Mouse (Mus musculus) B cell, adult 2 months (primary cell): ENCODE measurements around the gene Ptprn.
A peak's percentile ranks its signal among the peaks of the same experiment; 100 is the strongest.

Source experiments
- DNase-seq, 2 experiments: peaks; one replicate each; pipeline ENCODE4 v3.0.0; 2022

Ptprn gene

DNA sequence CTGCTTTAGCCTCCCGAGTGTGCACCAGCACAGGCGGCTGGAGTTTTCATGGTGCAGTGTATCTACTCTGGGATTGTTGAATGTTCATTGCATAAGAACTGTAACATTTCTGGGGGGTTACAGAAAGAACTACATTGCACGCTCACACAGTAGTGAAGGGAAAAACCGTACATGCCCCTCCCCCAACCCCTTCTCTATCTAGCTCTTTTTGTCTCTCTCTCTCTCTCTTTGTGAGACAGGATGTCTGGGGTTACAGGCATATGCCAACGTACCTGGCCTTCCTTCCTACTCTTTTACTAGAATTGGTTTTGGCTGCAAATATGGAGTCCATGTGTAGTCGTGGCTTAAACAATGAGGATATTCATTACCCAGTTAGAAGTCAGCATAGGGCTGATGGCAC lies 41.4 kb downstream of the Ptprn start:
- no peak for DNase-seq

DNA sequence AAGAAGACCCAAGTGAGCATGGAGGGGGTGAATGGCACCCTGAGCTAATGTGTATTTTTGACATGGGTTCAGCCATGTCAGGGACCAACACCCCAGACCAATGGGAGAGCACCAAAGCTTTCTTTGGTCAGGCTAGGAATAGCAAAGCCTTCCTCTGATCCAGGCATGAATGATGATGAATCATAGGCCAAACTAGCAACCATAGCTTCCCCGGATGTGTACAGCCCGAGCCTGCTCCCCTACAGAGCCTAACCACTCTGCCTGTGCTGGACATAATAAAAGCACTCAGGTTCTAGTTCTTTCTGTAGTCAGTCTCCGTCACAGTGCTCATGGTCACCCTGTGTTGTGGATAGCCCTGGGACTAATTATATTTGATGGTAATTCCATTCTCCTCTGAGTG lies 42.8 kb downstream of the Ptprn start:
- no peak for DNase-seq

GRCm38 (mm10) chr1:75219531-75219930 lies 44.8 kb downstream of the Ptprn start, which contains the start of gene Tuba4a:
TSS of gene Tuba4a (minus strand) at chr1:75219865.
- DNase-seq, result no peak

GRCm38 (mm10) chr1:75219078-75219477 lies 45.2 kb downstream of the Ptprn start:
- DNase-seq, result peak; percentile 99

GRCm38 (mm10) chr1:75218227-75219001 lies 45.9 kb downstream of the Ptprn start:
- DNase-seq, result peak; percentile 82 to 85

- DNase-seq, result no peak
Measured at GRCm38 (mm10) chr1:75217893-75218226, 46.4 kb downstream of the Ptprn start.

GRCm38 (mm10) chr1:75216797-75217585 lies 47.3 kb downstream of the Ptprn start:
- no peak for DNase-seq

DNA sequence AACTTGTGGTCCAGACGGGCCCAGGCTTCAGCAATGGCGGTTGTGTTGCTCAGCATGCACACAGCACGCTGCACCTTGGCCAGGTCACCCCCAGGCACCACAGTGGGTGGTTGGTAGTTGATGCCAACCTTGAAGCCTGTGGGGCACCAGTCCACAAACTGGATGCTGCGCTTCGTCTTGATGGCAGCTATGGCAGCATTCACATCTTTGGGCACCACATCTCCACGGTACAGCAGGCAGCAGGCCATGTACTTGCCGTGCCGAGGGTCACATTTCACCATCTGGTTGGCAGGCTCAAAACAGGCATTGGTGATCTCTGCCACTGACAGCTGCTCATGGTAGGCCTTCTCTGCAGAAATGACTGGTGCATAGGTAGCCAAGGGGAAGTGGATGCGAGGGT lies 48.5 kb downstream of the Ptprn start:
- no peak for DNase-seq

- no peak for DNase-seq
Measured at GRCm38 (mm10) chr1:75214886-75215285, 49.4 kb downstream of the Ptprn start.

- no peak for DNase-seq
Measured at GRCm38 (mm10) chr1:75214442-75214841, 49.9 kb downstream of the Ptprn start.

DNA sequence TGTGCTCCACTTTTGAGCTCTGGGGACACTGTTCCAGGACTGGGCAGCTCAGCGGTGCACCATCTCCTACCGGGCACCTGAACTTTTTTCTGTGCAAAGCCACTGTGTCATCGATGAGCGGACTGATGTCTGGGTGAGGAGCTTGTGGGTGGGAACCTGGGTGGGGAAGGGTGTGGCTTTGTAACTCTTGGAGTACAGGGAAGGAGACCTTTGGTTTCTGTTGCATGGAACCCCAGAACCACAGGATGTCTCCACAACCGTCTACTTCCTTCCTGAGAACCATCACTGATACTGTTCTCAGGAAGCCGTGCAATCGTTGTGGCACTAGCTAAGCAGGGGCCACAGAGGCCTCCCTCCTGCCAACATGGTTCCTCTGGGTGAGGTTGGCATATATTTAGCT lies 51.2 kb downstream of the Ptprn start:
- no peak for DNase-seq

- DNase-seq, result no peak
Measured at GRCm38 (mm10) chr1:75212542-75212941, 51.8 kb downstream of the Ptprn start.

DNA sequence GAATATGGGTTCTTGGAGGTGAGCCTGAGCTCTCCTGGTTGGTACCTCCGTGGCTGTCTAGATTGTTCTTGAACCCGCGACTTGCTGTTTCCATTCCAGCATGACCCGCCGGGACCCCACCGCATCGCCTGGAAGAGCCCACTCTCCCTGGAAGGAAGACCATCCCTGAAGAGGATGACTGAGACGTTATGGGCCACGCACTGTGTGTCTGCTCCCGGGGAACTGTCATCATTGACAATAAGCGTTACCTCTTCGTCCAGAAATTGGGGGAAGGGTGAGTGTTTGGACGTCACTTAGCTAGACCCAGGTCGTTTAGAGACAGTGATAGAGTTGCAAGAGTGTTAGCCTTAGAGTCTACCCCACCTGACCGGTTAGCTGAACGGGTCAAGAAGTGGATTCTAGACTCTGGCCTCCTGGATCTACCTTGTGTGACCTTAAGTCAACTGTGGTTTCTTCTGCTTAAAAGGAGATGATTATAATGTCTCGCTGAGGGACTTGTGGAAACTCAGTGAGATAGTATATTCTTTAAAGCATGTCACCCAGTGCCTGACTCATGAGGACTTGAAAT lies 53.1 kb downstream of the Ptprn start:
- DNase-seq, result no peak

- DNase-seq, result peak; percentile 97
Measured at GRCm38 (mm10) chr1:75210136-75211087, 53.9 kb downstream of the Ptprn start, which contains the start of the genes Glb1l and Stk16. TSS of gene Glb1l (minus strand) at chr1:75210813. TSS of gene Stk16 (plus strand) at chr1:75210838.

DNA sequence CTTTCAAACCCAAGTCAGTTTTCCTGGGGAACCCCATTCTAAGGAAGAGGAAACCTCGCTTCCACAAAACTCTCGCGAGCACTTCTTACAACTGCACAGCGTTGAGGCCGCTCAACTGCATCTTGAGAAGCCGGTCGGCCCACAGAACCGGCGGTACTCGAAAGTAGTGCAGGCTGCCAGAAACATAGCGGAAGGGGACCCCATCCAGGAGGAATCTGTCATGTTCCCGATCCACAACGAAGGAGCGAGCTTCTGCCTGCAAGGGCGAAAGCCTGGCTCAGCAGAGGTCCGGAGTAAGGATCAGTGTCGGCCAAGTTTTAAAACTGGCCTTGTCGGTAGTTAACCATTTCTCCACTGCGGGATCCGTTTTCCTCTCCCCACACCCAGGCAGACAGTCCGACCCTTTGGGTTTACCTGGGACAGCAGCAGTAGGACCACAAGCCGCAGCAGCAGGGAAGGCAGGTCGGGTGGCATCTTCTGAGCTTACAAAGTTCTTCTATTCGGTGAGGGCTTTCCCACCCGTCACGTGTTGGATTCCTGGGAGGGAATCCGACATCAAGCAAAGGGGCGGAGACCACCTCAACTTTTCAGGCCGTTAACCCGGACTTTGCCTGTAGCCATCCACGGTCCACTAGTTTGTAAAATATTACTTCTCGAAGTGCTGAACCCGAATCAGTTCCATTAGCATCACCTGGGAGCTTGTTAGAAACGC lies 55.2 kb downstream of the Ptprn start:
- peak; percentile 22 to 43 for DNase-seq

DNA sequence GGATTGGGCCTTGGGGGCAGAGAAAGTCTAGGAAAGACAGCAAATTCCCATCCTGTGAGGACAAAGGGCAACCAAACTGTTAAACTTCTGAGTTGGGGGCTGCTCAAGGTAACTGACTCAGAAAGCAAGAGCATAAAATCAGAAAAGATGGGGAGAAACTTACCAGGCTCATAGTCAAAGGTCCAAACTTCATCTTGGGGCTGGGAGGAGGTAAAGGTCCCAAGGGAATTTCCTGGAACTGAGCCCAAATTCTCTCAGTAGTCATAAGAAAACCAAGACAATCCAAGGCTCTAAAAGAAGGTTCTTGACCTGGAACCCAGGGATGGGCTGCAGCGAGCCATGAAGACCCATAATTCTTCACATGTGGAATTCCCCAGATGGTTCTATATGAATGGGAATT lies 63.1 kb downstream of the Ptprn start:
- no peak for DNase-seq
